Mouse (Mus musculus) megakaryocyte-erythroid progenitor cell, adult 5-6 weeks (primary cell): ENCODE measurements around the gene Sh3kbp1. TPM values are rescaled to one million over a fixed set of nuclear protein-coding genes. Genes with fewer than 3 reads are reported as not detected.
A peak's percentile ranks its signal among the peaks of the same experiment; 100 is the strongest.

ENCODE experiments used
- ATAC-seq: replicated peaks from 2 replicates; pipeline ENCODE4 v1.8.0; 2016; ENCODE audit warnings: mild to moderate bottlenecking, inconsistent platforms; ENCODE audit not compliant: severe bottlenecking, poor library complexity, low FRiP score, low TSS enrichment
- total RNA-seq, 2 experiments: library from RNA; stranded (forward) in 1 of 2; stranded (reverse) in 1 of 2; fragments of 200-1000, 215-1000 nt in 1 of 2; fragments of >200 nt in 1 of 2; fragmentation: Nextera tagmentation in 1 of 2; gene quantifications; 2 replicates each; pipeline ENCODE4 v1.2.3; 2014 to 2017

Gene Sh3kbp1
- total RNA-seq, 2 experiments from 2014 or later: 49.9 to 76.3 TPM

DNA sequence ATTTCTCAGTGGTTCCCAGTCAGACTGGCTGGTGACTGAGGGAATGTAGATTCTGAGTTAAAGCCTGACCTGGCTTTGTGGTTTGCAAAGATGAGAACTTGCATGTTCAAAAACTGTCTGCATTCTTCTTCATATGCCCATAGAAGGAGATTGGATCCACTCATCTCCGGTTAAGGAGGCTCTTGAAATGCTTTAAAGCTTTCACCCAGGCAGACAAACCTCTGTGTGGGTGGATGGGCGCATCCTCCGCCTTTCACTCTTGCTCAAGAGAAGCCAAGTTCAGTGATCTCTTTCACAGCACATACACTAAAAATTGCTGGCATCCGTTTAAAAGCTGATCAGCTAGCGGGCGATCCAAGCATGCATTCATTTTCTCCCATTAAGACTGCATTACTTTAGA lies 182.4 kb downstream of the Sh3kbp1 start:
- no peak for ATAC-seq

DNA sequence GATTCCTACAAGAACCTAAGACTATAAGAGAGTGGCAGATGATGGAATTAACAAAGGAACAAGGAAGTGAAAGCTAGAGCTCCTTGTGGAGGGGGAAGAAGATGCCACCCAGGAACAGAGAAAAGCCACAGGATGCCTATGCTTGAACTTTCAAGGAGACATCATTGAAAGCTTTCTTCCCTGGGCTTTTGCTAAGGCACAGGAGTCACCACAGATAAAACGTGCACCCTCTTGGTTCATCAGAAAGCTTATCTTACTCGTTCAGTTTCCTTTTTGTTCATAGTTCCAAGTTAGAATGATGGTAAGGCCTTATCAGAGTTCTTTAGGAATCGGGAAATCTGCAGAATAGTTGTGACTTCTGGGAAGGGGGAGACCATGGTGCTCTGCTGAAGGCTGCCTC lies 183.4 kb downstream of the Sh3kbp1 start:
- peak; percentile 65 for ATAC-seq

GRCm38 (mm10) chrX:159817508-159817907 lies 190.4 kb downstream of the Sh3kbp1 start:
- no peak for ATAC-seq

DNA sequence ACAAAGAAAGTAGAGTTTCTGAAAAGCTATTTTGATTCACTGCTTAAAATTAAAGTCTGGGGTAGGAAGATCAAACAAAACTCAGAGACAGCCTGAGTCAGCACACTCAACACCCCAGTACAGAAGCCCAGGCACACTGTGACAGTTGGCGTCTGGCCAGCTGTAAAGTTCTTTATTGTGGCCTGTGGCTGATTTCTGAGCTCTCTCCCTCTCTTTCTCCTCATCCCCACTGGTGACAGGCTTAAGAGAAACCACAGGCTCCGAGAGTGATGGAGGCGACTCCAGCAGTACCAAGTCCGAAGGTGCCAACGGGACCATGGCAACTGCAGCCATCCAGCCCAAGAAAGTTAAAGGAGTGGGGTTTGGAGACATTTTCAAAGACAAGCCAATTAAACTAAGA lies 201.1 kb downstream of the Sh3kbp1 start:
- ATAC-seq: peak; percentile 22; the same call in 1 of the 2 replicates

DNA sequence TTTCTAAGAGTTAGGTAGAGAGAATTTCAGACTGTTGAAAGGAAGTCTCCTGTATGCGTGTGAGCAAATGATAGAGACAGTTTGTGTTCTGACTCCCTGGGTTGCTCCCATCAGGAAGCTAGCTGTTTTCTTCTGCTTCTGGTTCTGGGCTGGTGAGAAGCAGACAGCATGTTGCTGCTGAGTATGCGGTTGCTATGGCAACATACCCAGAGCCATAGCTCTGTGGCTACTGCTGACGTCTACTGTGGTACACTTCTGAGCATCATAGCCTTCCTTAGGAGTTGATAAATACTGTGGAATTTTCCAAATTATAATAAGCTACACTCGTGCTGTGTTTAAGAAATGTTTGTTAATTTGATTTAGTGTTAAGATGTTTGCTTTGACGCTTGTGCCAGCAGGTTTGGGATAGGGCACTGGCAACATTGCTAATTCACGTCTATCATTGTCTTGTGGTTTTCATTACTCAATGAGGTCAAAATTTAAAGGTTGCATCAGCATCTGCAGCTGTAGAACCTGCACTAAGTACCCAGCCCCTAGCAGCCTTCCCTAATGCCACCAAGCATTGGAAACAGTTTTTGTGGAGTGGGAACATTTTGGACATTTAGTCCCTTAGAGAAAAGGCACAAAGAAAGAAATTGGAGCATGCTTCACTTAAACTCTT lies 202.2 kb downstream of the Sh3kbp1 start:
- ATAC-seq: no peak

DNA sequence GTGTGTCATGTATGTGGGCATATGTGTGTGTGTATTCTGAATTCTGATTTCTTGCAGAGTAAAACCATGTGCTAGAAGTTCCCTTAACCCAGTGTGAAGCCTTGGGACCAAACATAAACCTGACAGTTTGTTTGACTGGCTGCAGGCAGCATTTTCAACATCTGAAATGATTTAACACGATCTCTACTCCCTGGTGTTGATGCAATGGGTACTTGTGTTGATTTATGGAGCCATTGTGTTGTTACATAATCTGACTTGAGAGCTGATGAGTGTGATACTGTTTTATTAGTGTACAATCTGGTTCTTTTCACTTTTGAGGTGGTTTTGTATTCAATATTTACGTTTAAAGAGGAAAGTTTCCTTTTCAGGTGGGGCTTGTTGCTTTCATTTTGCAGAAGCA lies 204.1 kb downstream of the Sh3kbp1 start:
- ATAC-seq: no peak

- no peak for ATAC-seq
These were observed 208.2 kb downstream of the Sh3kbp1 start for GRCm38 (mm10) chrX:159835239-159835638.

GRCm38 (mm10) chrX:159837379-159837778 lies 210.3 kb downstream of the Sh3kbp1 start:
- ATAC-seq: peak; percentile 98

DNA sequence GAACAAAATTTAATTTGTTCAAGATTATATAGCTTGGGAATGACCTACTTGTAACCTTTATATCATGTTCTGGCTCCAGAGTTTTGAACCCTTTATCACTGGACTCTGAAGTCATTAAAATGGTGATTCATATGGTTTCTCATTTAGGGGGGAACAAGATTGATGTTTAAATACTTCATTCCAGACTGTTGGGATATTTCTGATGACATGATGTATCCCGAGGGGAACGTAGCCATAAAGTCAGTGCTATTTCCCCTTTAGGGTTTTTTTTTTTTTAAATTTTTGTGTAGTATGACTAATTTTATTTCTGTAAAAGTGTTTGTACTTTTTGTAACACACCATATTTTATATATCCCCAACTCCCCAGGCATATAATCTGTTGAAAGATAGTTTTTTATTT lies 212.7 kb downstream of the Sh3kbp1 start:
- no peak for ATAC-seq

- no peak for ATAC-seq
These were observed 213.2 kb downstream of the Sh3kbp1 start for GRCm38 (mm10) chrX:159840225-159840624.

GRCm38 (mm10) chrX:159850722-159851121 lies 223.7 kb downstream of the Sh3kbp1 start:
- no peak for ATAC-seq

GRCm38 (mm10) chrX:159856866-159857265 lies 229.8 kb downstream of the Sh3kbp1 start:
- no peak for ATAC-seq

DNA sequence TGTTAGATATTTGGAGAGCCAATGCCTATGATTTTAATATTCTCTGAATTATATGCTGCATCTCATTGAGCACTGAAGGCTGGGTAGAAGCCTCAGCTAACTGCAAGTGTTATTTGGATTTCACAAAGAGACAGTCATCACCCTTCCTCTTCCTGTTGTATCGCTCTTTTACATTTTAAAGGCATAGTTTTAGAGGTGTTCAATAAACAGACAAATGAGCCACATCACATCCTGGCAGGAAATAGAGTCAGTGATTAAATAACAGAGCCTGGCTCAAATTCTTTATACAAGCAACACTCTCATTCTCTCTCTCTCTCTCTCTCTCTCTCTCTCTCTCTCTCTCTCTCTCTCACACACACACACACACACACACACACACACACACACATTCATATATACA lies 231.1 kb downstream of the Sh3kbp1 start:
- no peak for ATAC-seq

GRCm38 (mm10) chrX:159860841-159861530 lies 233.9 kb downstream of the Sh3kbp1 start:
- ATAC-seq: no peak

DNA sequence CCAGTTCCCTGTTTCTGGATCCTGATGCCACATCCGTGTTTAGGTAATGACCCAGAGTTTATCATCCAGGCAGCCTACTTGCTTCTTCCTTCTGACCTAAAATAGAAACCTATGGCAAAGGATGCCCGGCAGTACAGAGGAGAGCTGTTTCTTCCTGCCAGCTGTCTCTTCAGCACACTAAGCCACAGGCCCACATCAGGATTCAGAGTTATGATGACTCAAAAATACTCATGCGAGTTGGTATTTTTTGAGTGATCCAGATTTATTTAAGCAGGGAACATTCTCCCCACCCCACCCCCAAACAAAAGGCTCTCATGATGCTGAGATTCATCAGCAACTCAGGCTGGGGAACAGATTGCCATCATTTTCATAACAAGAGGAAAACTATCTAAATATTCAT lies 240.6 kb downstream of the Sh3kbp1 start:
- ATAC-seq: no peak

DNA sequence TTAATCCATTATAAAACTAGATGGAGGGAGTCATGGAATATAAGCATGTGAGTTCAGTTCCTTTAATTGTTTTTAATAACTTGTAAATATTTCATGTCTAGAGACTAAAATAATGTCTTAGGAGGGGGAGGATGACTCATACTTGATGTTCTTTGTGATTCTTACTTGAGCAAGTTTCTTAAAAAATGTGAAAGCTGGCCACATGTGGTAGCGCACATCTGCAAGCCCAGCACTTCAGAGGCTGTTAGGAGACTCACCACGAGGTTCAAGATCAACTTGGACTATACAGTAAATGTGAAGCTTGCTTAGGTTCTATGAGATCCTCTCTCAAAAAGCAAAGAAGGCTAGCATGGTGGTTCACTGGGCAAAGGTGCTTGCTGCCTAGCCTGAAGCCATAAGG lies 245.4 kb downstream of the Sh3kbp1 start:
- ATAC-seq: no peak

DNA sequence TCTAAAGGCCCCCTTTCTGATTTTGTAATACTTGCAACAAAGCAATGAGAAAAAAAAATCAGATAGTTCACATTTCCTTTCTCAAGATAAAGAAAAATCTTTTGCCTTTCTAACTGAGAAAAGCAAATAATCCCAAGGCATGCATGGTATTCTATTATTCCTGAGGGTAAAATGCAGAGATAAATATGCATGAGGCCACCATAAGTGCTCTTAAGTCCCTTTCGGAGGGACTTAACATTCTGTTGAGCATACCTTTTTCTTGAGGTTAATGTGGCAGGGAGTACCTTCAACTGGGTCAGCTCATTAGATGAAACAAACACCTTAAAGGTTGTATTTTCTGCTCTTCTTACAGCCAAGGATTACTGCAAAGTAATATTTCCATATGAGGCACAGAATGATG lies 250.7 kb downstream of the Sh3kbp1 start:
- ATAC-seq: no peak

GRCm38 (mm10) chrX:159879455-159879854 lies 252.4 kb downstream of the Sh3kbp1 start:
- ATAC-seq: no peak

GRCm38 (mm10) chrX:159881576-159881975 lies 254.5 kb downstream of the Sh3kbp1 start:
- ATAC-seq: no peak

GRCm38 (mm10) chrX:159896536-159896935 lies 269.5 kb downstream of the Sh3kbp1 start:
- no peak for ATAC-seq

- no peak for ATAC-seq
These were observed 271.0 kb downstream of the Sh3kbp1 start for GRCm38 (mm10) chrX:159898110-159898509.
